ENCODE assay signal across 7 mouse cellular contexts in genomic region chr1:75587738-75588719, GRCm38 (mm10). TPM values are rescaled to one million over a fixed set of nuclear protein-coding genes. Genes with fewer than 3 reads are reported as not detected.
A peak's percentile ranks its signal among the peaks of the same experiment; 100 is the strongest.
DNase-seq lines count a peak whose midpoint lies in the region; ATAC-seq lines count a peak whose summit lies in the region.

No protein-coding gene starts in this region.

- no peaks in the 10 kb centered on the region for H3K9me3 ChIP-seq in limb, embryonic 15.5 days
- H3K9me3 ChIP-seq in limb, embryonic 10.5 days (replicated peaks) = no peaks in the 10 kb centered on the region
- H3K9me3 ChIP-seq in embryonic facial prominence, embryonic 10.5 days = no peaks in the 10 kb centered on the region
- H3K9me3 ChIP-seq in heart, embryonic 15.5 days (replicated peaks) = no peaks in the 10 kb centered on the region
- H3K9me3 ChIP-seq in midbrain, embryonic 11.5 days (ENCODE audit: control insufficient read depth, low read length) = no peaks in the 10 kb centered on the region

- no peak for ATAC-seq in limb, embryonic 15.5 days (ENCODE audit: insufficient number of reproducible peaks, low FRiP score, low TSS enrichment, low read depth)
- 0 out of 2 replicates have a peak, but pooled peaks have one; percentile 41 for ATAC-seq in heart, embryonic 15.5 days (replicated peaks; ENCODE audit: insufficient number of reproducible peaks, insufficient read depth, low FRiP score, low read depth)
- no peak for ATAC-seq in midbrain, embryonic 11.5 days (ENCODE audit: low FRiP score)

- no peak overlapping the region for H3K4me2 ChIP-seq in limb, embryonic 15.5 days
- H3K4me2 ChIP-seq in heart, embryonic 15.5 days = 0 out of 2 replicates have a peak overlapping the region, but pooled peaks have one; percentile 0
- H3K4me2 ChIP-seq in midbrain, embryonic 11.5 days = no peak overlapping the region

- H3K9ac ChIP-seq in limb, embryonic 15.5 days = no peak overlapping the region
- H3K9ac ChIP-seq in heart, embryonic 15.5 days = no peak overlapping the region
- H3K9ac ChIP-seq in midbrain, embryonic 11.5 days (ENCODE audit: low read length) = no peak overlapping the region

- H3K4me1 ChIP-seq in limb, embryonic 15.5 days = peaks cover 19% of the 10 kb centered on the region
- peaks cover 15% of the 10 kb centered on the region for H3K4me1 ChIP-seq in limb, embryonic 10.5 days
- peaks cover 17% of the 10 kb centered on the region for H3K4me1 ChIP-seq in embryonic facial prominence, embryonic 10.5 days
- H3K4me1 ChIP-seq in heart, embryonic 15.5 days (replicated peaks) = peaks cover 27% of the 10 kb centered on the region
- no peaks in the 10 kb centered on the region for H3K4me1 ChIP-seq in midbrain, embryonic 11.5 days (ENCODE audit: control insufficient read depth, insufficient read depth, low read length)

- 44% methylated on average over 12 of the region's 12 CpGs for WGBS in limb, embryonic 15.5 days
- WGBS in limb, embryonic 10.5 days = 78% methylated on average over 12 of the region's 12 CpGs
- WGBS in embryonic facial prominence, embryonic 10.5 days = 79% methylated on average over 12 of the region's 12 CpGs
- 39% methylated on average over 12 of the region's 12 CpGs for WGBS in heart, embryonic 15.5 days
- 83% methylated on average over 12 of the region's 12 CpGs for WGBS in midbrain, embryonic 11.5 days

- no peaks in the 10 kb centered on the region for H3K36me3 ChIP-seq in limb, embryonic 15.5 days
- H3K36me3 ChIP-seq in limb, embryonic 10.5 days = no peaks in the 10 kb centered on the region
- no peaks in the 10 kb centered on the region for H3K36me3 ChIP-seq in embryonic facial prominence, embryonic 10.5 days (replicated peaks)
- no peaks in the 10 kb centered on the region for H3K36me3 ChIP-seq in heart, embryonic 15.5 days
- no peaks in the 10 kb centered on the region for H3K36me3 ChIP-seq in midbrain, embryonic 11.5 days (ENCODE audit: control insufficient read depth, insufficient read depth, low read length)

- DNase-seq in limb, embryonic 10.5 days (ENCODE audit: low spot score) = no peak
- no peak for DNase-seq in embryonic facial prominence, embryonic 10.5 days (ENCODE audit: low spot score)
- DNase-seq in lung, postnatal 14 days = peak; percentile 46
- DNase-seq in spleen, postnatal 14 days (ENCODE audit: low spot score in 2 of 2) = no peak
- no peak for DNase-seq in midbrain, embryonic 11.5 days (ENCODE audit: low spot score, missing footprints)

- H3K4me3 ChIP-seq in limb, embryonic 15.5 days = no peak overlapping the region
- no peak overlapping the region for H3K4me3 ChIP-seq in limb, embryonic 10.5 days
- no peak overlapping the region for H3K4me3 ChIP-seq in embryonic facial prominence, embryonic 10.5 days
- H3K4me3 ChIP-seq in heart, embryonic 15.5 days = no peak overlapping the region
- no peak overlapping the region for H3K4me3 ChIP-seq in midbrain, embryonic 11.5 days (ENCODE audit: low read depth, low read length)

- H3K27ac ChIP-seq in limb, embryonic 15.5 days = 0 out of 2 replicates have a peak overlapping the region, but pooled peaks have one; percentile 3
- H3K27ac ChIP-seq in limb, embryonic 10.5 days = no peak overlapping the region
- peak overlapping the region; percentile 40; the same call in 1 of the 2 replicates for H3K27ac ChIP-seq in embryonic facial prominence, embryonic 10.5 days (replicated peaks)
- peak overlapping the region; percentile 7; the same call in 1 of the 2 replicates for H3K27ac ChIP-seq in heart, embryonic 15.5 days
- H3K27ac ChIP-seq in midbrain, embryonic 11.5 days (ENCODE audit: low read depth, low read length) = no peak overlapping the region

- no peaks in the 10 kb centered on the region for H3K27me3 ChIP-seq in limb, embryonic 15.5 days
- 0 out of 2 replicates have a peak, but pooled peaks cover 6% of the 10 kb centered on the region for H3K27me3 ChIP-seq in limb, embryonic 10.5 days (ENCODE audit: low read depth, poor library complexity, severe bottlenecking)
- H3K27me3 ChIP-seq in embryonic facial prominence, embryonic 10.5 days (replicated peaks; ENCODE audit: low read depth, poor library complexity, severe bottlenecking) = 0 out of 2 replicates have a peak, but pooled peaks cover 4% of the 10 kb centered on the region
- no peaks in the 10 kb centered on the region for H3K27me3 ChIP-seq in heart, embryonic 15.5 days
- no peaks in the 10 kb centered on the region for H3K27me3 ChIP-seq in midbrain, embryonic 11.5 days (ENCODE audit: control insufficient read depth, insufficient read depth, low read length)

RNA-seq across cellular contexts. Expression of gene Slc4a3, which starts 42.0 kb away (rescaled TPM):
- 24.1 and 24.8 TPM in 2 replicates for polyA plus RNA-seq in limb, embryonic 15.5 days (2015; fragmentation: Nextera tagmentation; extraction: Ambion mirVana)
- polyA plus RNA-seq in limb, embryonic 10.5 days (2016; fragmentation: Nextera tagmentation; extraction: Ambion mirVana) = 13.9 and 18.9 TPM in 2 replicates
- 15.7 and 18.0 TPM in 2 replicates for polyA plus RNA-seq in embryonic facial prominence, embryonic 10.5 days (2016; fragmentation: Nextera tagmentation; extraction: Ambion mirVana)
- polyA plus RNA-seq in heart, embryonic 15.5 days (2015; fragmentation: Nextera tagmentation; extraction: Ambion mirVana) = 28.9 and 33.4 TPM in 2 replicates
- polyA plus RNA-seq in midbrain, embryonic 11.5 days (2014; fragmentation: Nextera tagmentation; extraction: Ambion mirVana) = 6.5 and 7.2 TPM in 2 replicates

Comparison
In these comparisons a context has a peak if more than half of its experiments do, and no peak if none do; other contexts are left out.
1. H3K27ac ChIP-seq: peak in limb, embryonic 15.5 days (single experiment), embryonic facial prominence, embryonic 10.5 days (single experiment) and heart, embryonic 15.5 days (single experiment); none in limb, embryonic 10.5 days (single experiment) and midbrain, embryonic 11.5 days (single experiment).